Mouse (Mus musculus) cerebellum, postnatal 4 days (tissue): ENCODE data around the gene AB124611.
"Not testable (repeated sequence)": the region's sequence is repeated elsewhere in the genome, so short reads cannot be mapped to it uniquely, and the experiment has no call there.

Source experiments
- DNase-seq, 2 experiments: peaks; one replicate each; pipeline ENCODE4 v3.0.0; 2022; ENCODE audit warnings: low spot score in 2 of 2, mixed read lengths in 1 of 2

The AB124611 gene

GRCm38 (mm10) chr9:21565004-21565586, 39.1 kb downstream of the AB124611 start:
- DNase-seq, result no peak

- no peak for DNase-seq
Measured at GRCm38 (mm10) chr9:21566538-21566937, 40.6 kb downstream of the AB124611 start.

GRCm38 (mm10) chr9:21567051-21567450, 41.1 kb downstream of the AB124611 start:
- no peak for DNase-seq

- DNase-seq, result no peak
Measured at GRCm38 (mm10) chr9:21568657-21569255, 42.8 kb downstream of the AB124611 start.

- DNase-seq, result no peak
Measured at GRCm38 (mm10) chr9:21574012-21574801, 48.2 kb downstream of the AB124611 start.

- DNase-seq, result no peak
Measured at GRCm38 (mm10) chr9:21575253-21575652, 49.3 kb downstream of the AB124611 start.

GRCm38 (mm10) chr9:21576286-21576685, 50.3 kb downstream of the AB124611 start:
- no peak for DNase-seq

- DNase-seq, result peak in 1 of 2 experiments; percentile 36
Measured at GRCm38 (mm10) chr9:21578226-21578625, 52.2 kb downstream of the AB124611 start.

- no peak for DNase-seq
Measured at GRCm38 (mm10) chr9:21585401-21585800, 59.4 kb downstream of the AB124611 start.

GRCm38 (mm10) chr9:21587678-21588349, 61.8 kb downstream of the AB124611 start:
- no peak for DNase-seq

- DNase-seq, result no peak
Measured at GRCm38 (mm10) chr9:21588350-21588749, 62.4 kb downstream of the AB124611 start.

GRCm38 (mm10) chr9:21589538-21589937, 63.6 kb downstream of the AB124611 start:
- DNase-seq, result no peak

GRCm38 (mm10) chr9:21591127-21591830, 65.3 kb downstream of the AB124611 start:
- no peak for DNase-seq

GRCm38 (mm10) chr9:21591831-21592702, 66.1 kb downstream of the AB124611 start:
- no peak for DNase-seq

GRCm38 (mm10) chr9:21592703-21593121, 66.7 kb downstream of the AB124611 start, which contains the start of the genes Timm29 and Yipf2:
Gene Timm29 (plus strand): TSS chr9:21592722.
Gene Yipf2 (minus strand): TSS chr9:21592828.
- DNase-seq, result peak; percentile 73 to 86

GRCm38 (mm10) chr9:21593122-21593721, 67.2 kb downstream of the AB124611 start:
- DNase-seq, result peak in 1 of 2 experiments; percentile 36

- DNase-seq, result not testable (repeated sequence)
Measured at GRCm38 (mm10) chr9:21594350-21594749, 68.4 kb downstream of the AB124611 start.

GRCm38 (mm10) chr9:21594838-21595237, 68.9 kb downstream of the AB124611 start:
- DNase-seq, result no peak
